9 mouse cellular contexts compared by ENCODE assay signal in the genomic region with DNA sequence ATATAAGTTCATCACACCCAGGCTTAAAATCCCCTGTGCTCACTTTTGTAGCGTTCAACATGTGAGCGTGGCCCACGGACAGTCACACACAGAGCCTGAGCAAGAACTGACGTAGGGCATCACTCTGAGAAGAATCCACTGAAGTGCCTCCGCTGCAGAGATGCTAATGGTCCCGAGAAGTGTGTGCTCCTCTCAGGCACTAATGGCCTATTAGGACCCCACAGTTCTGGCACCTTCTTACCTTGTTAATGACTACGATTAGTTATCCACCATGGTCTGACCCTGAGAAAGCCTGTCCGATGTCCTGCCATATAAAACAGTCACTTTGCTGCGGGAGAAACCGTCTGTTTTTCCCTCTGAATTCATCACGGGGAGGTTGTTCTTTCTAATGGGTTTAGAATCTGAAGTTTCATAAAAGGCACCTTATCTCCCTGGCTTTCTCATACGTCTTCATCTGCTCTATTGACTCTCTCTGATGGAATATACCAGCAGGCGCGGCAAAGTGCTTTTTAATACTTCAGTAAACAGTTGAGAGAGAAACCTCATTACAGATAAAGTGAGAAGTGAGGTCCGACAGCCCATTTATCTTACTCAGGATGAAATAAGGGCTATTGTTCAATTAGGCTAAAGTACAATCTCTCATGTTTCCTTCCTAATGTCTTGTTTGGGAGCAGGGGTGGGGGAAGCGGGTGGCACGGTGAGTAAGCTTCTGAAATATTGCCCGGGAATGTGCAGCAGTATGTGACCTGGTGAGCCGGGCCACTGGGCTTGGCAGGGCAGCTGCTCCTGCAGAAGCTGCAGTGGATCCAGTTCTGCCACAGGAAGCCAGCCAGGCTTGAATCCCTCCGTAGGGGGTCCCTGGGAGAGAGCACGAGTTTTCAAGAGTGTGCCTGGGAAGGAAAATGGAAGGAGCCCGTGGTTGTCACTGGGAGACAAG. TPM values are rescaled to one million over a fixed set of nuclear protein-coding genes. Genes with fewer than 3 reads are reported as not detected.
A peak's percentile ranks its signal among the peaks of the same experiment; 100 is the strongest.
DNase-seq lines count a peak whose midpoint lies in the region; ATAC-seq and TF ChIP-seq lines count a peak whose summit lies in the region.
"Had no signal": no experiment of that assay in that cellular context is flagged by ENCODE, and none has a peak within 500 bp of the region (broad histone marks: within the 10 kb centered on the region; RNA-seq: fewer than 3 reads in every experiment).

No protein-coding gene starts in this region.

- DNase-seq in adrenal gland, adult 2 months, result peak; percentile 79
- DNase-seq in hindbrain, embryonic 10.5 days (ENCODE audit: low spot score), result peak; percentile 19
- DNase-seq in limb, embryonic 11.5 days (ENCODE audit: low spot score), result peak; percentile 37
- DNase-seq in skeletal muscle tissue, adult 2 months (ENCODE audit: low read depth, low spot score), result peak; percentile 68
- no peak for DNase-seq in left cerebral cortex, postnatal 36 days (ENCODE audit: low spot score in 2 of 2)
- DNase-seq in thymus, postnatal 14 days, result no peak

- intact Hi-C loops in left cerebral cortex, postnatal 36 days (cut with DNase I), result no loop called here

- no peaks in the 10 kb centered on the region for H3K9me3 ChIP-seq in hindbrain, embryonic 10.5 days
- H3K9me3 ChIP-seq in limb, embryonic 11.5 days (ENCODE audit: control insufficient read depth, low read length), result no peaks in the 10 kb centered on the region
- H3K9me3 ChIP-seq: limb, embryonic 15.5 days had no signal

- H3K4me1 ChIP-seq in embryonic fibroblast, embryonic 13.5 days (ENCODE audit: control insufficient read depth, insufficient read depth, low read length), result peaks cover 15% of the 10 kb centered on the region
- H3K4me1 ChIP-seq in hindbrain, embryonic 10.5 days (replicated peaks), result peaks cover 19% of the 10 kb centered on the region
- H3K4me1 ChIP-seq in limb, embryonic 11.5 days (ENCODE audit: control insufficient read depth, insufficient read depth, low read length), result 0 out of 2 replicates have a peak, but pooled peaks cover 3% of the 10 kb centered on the region
- H3K4me1 ChIP-seq: limb, embryonic 15.5 days had no signal

- TF ChIP-seq CTCF in embryonic fibroblast, embryonic 13.5 days (IDR thresholded peaks at IDR 0.05; ENCODE audit: borderline replicate concordance, insufficient read depth, low read length), result no peak

- peak overlapping the region; percentile 57; the same call in 1 of the 2 replicates for H3K27ac ChIP-seq in embryonic fibroblast, embryonic 13.5 days (ENCODE audit: insufficient read depth, low read length)
- H3K27ac ChIP-seq in hindbrain, embryonic 10.5 days, result no peak overlapping the region
- H3K27ac ChIP-seq in limb, embryonic 11.5 days (replicated peaks; ENCODE audit: low read depth, low read length), result no peak overlapping the region
- H3K27ac ChIP-seq: limb, embryonic 15.5 days had no signal

- WGBS in hindbrain, embryonic 10.5 days, result 62% methylated on average over 22 of the region's 22 CpGs
- 38% methylated on average over 22 of the region's 22 CpGs for WGBS in limb, embryonic 11.5 days

- H3K9ac ChIP-seq in limb, embryonic 11.5 days (ENCODE audit: low read length), result no peak overlapping the region
- H3K9ac ChIP-seq: limb, embryonic 15.5 days had no signal

- no peak for ATAC-seq in limb, embryonic 11.5 days (ENCODE audit: insufficient number of reproducible peaks, low FRiP score, low TSS enrichment, low read depth)
- ATAC-seq in megakaryocyte, adult 5-6 weeks (ENCODE audit: poor library complexity, severe bottlenecking), result no peak

- no peaks in the 10 kb centered on the region for H3K27me3 ChIP-seq in hindbrain, embryonic 10.5 days (ENCODE audit: insufficient read depth, poor library complexity, severe bottlenecking)
- H3K27me3 ChIP-seq in limb, embryonic 11.5 days (ENCODE audit: control insufficient read depth, insufficient read depth, low read length), result no peaks in the 10 kb centered on the region
- H3K27me3 ChIP-seq: limb, embryonic 15.5 days had no signal

- no peak for TF ChIP-seq POLR2A in embryonic fibroblast, embryonic 13.5 days (IDR thresholded peaks at IDR 0.05; ENCODE audit: low read depth, low read length)

- no peak overlapping the region for H3K4me3 ChIP-seq in embryonic fibroblast, embryonic 13.5 days (ENCODE audit: insufficient read depth, low read length)
- no peak overlapping the region for H3K4me3 ChIP-seq in hindbrain, embryonic 10.5 days
- no peak overlapping the region for H3K4me3 ChIP-seq in limb, embryonic 11.5 days (ENCODE audit: low read depth, low read length)
- H3K4me3 ChIP-seq: limb, embryonic 15.5 days had no signal

- H3K4me2 ChIP-seq in limb, embryonic 11.5 days (ENCODE audit: low read depth, severe bottlenecking), result no peak overlapping the region
- H3K4me2 ChIP-seq: limb, embryonic 15.5 days had no signal

- H3K36me3 ChIP-seq in hindbrain, embryonic 10.5 days, result no peaks in the 10 kb centered on the region
- H3K36me3 ChIP-seq in limb, embryonic 11.5 days (ENCODE audit: control insufficient read depth, insufficient read depth, low read length), result no peaks in the 10 kb centered on the region
- H3K36me3 ChIP-seq: limb, embryonic 15.5 days had no signal

RNA-seq across cellular contexts. Expression of gene Sh3glb1, which starts 55.5 kb away (rescaled TPM):
- 100 to 1,000 TPM; 168 to 210 TPM for total RNA-seq in adrenal gland, adult 2 months (2021)
- polyA plus RNA-seq in adrenal gland, adult 2 months (2012; rRNA removed), result 14.2 and 16.3 TPM in 2 replicates
- polyA plus RNA-seq in embryonic fibroblast, embryonic 13.5 days (2011; ENCODE audit: insufficient read length, low read depth, missing spikeins), result 253 and 269 TPM in 2 replicates
- polyA plus RNA-seq in hindbrain, embryonic 10.5 days (2016; fragmentation: Nextera tagmentation; extraction: Ambion mirVana), result 75.9 and 82.2 TPM in 2 replicates
- 88.3 and 92.2 TPM in 2 replicates for polyA plus RNA-seq in limb, embryonic 11.5 days (2014; fragmentation: Nextera tagmentation; extraction: Ambion mirVana)
- 10 to 100 TPM; 59.0 to 62.9 TPM for total RNA-seq in left cerebral cortex, postnatal 36 days (2021)
- 255 and 267 TPM in 2 replicates for total RNA-seq in megakaryocyte, adult 5-6 weeks (2015)
- 110 TPM in 2 replicates for total RNA-seq in megakaryocyte, adult 5-6 weeks (2017)

Comparison
In these comparisons a context has a peak if more than half of its experiments do, and no peak if none do; other contexts are left out.
1. DNase-seq: peak in adrenal gland, adult 2 months (single experiment), hindbrain, embryonic 10.5 days (single experiment), limb, embryonic 11.5 days (single experiment) and skeletal muscle tissue, adult 2 months (single experiment); none in left cerebral cortex, postnatal 36 days (0 of 2) and thymus, postnatal 14 days (single experiment).